Mouse (Mus musculus) cerebellum, adult 11 months (tissue): ENCODE data around the gene Lhpp.

Experiments
- DNase-seq: peaks from one replicate; pipeline ENCODE4 v3.0.0; 2022

Gene Lhpp

DNA sequence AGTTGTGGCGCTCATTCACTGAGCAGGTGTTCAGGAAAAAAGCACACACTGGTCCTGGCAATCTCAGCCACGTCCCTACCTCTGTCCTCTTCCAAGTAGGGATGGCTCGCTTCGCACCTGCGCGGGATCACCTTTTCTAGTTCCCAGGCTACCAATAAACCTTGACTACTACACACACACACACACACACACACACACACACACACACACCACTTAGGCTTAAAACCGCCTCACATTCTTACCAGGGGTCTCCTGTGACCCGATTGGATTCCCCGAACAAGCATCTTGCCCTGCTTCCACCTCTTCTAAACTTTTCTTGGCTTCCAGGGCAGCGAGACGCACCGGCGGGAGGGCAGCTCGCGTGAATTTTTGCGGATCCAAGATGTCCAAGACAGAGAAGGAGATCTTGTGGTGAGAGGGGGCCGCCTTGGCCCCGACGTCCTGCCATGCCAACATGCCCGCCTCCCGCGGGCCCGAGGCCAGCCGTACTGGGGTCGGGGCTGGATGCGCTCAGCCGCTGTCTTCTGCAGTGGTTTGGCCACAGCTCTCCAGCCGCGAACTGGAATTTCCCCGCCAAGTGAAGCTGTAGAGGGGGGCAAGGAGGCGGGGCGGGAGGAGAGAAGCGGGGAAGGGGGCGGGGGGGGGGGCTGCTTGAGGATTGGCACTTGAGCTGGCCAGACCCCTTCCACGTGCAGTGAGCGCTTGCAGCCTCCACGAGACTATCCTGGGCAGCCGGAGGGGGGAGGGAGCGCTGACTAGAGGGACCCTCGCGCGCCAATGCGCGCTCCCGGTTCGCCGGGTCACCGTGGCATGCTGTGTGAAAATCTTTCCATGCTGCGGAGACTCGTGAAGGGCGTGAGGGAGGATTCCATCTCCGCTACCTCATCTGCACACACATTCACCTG, 11.1 kb upstream of the Lhpp start, which contains the start of gene Nkx1-2:
TSS of gene Nkx1-2 (minus strand) at position 567 of the 905 bp plus-strand sequence.
- DNase-seq = no peak

DNA sequence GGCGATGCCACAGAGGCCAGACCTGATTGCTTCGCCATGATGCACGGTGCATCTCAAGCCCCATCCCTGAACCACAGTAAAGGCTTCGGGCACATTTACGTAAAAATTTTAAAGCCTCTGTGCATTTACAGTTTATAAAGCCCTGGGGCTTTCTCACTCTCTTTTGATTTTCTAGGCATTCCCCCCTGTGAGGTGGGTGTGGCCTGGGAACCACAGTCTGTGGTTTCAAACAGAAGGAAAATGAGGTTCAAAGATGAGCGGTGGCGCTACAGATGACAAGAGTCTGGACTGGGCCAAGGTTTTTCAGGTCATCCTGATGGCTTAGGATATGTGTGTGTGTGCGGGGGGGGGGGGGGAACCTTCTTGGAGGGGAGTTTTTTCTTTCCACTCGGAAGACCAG, 10.4 kb upstream of the Lhpp start:
- no peak for DNase-seq

DNA sequence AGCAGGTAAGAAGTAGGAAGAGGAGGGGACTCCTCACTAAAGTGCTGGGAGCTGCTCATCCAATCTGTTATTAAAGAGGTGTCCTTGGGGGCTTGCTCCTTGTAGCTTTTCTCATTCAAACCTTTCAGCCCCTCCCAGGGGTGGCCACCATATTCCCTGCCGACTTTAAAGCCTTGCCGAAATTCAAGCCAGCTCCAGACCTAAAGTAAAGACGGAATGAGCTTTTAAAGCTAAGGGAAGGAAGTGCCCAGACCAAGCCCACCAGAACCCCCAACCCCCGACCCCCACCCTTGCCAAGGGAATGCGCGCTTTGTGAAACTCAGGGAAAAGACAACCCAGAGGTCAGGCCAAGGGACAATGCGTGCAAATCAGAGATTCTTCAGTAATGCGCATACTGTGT, 9.5 kb upstream of the Lhpp start:
- DNase-seq = no peak

- no peak for DNase-seq
Measured at GRCm38 (mm10) chr7:132604720-132605119, 5.7 kb upstream of the Lhpp start.

- no peak for DNase-seq
Measured at GRCm38 (mm10) chr7:132605689-132606088, 4.7 kb upstream of the Lhpp start.

- no peak for DNase-seq
Measured at GRCm38 (mm10) chr7:132608316-132609020, 2.0 kb upstream of the Lhpp start.

DNA sequence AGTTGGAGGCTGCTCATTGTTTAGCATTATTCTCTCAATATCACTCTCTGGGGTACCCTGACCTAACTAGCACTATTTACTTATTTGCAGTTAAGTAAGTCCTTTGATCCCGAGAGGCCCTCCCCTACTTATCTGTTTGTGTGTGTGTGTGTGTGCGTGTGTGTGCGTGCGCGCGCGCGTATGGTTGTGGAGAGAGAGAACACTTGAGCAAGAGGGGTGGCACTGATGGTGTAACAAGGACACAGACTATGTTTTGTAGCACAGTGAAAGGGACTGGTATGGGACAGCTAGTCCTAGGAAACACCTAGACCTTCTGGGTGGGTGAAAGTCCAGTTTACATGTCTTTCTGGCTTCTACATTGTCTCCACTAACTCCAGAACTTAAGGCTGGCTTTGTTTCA, 1.1 kb downstream of the Lhpp start:
- DNase-seq = no peak

DNA sequence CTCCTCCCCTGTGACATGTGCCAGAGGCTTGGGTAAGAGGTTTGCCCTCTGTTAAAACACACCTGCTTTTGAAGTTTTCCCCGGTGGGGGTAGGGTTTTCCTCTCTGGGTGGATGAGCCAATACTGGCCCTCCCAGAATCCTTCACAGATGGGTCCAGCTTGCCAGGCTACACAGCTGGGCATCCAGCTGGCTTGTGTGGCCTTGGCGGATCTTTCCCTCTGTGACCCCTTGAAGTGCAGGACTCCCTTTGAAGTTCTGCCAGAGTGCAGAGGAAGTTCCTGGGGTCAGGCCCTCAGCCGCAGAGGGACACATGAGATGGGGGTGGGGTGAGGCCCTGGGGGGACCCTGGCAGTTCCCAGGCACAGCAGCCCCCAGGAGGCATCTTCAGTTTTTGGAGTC, 4.9 kb downstream of the Lhpp start:
- no peak for DNase-seq

- DNase-seq = no peak
Measured at GRCm38 (mm10) chr7:132616391-132616790, 6.0 kb downstream of the Lhpp start.

- no peak for DNase-seq
Measured at GRCm38 (mm10) chr7:132617021-132617564, 6.7 kb downstream of the Lhpp start.

GRCm38 (mm10) chr7:132619549-132619948, 9.1 kb downstream of the Lhpp start:
- DNase-seq = no peak

DNA sequence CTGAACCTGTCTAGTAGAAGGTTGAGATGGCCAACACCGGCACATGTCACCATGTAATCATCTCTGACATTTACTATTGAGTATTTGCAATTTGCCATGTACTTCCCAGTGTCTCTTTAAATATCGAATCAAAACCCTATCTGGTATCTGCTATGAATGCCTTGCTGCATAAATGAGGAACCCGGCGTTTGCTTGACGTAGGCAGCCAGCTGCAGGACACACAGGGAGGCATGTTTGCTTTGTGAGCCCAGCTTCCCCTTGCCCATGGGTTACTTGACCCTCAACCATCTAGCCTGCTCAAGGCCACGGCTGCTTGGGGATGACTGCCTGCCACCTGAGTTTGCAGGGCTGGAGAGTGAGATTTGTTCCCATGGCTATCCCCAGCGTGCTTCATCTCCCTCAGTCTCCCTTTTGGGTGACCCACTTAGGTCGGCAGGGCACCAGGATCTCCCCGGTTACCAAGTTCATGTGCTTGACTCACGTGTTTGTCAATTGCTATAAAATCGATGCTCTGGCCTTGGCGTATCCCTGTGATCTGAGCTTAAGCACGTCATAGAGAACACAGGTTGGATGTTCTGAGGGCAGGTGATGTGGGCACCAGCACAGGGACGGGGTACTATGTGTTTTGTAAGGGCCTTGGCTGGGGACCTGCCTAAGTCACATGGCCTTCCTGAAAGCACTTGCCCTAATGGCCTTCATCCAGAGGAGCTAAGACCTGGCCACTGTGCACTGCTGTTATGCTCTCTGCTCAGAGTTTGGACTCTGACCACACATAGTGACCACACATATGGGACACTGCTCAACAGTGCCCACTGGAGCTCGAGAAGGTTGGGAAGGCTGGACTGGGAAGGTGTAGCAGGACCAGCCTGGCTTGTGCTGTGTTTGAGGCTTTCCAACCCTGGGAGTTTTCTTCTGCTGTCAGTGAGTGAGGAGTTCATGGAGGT, 9.8 kb downstream of the Lhpp start:
- DNase-seq = no peak

- no peak for DNase-seq
Measured at GRCm38 (mm10) chr7:132624161-132624560, 13.7 kb downstream of the Lhpp start.

GRCm38 (mm10) chr7:132626174-132626573, 15.7 kb downstream of the Lhpp start:
- no peak for DNase-seq

DNA sequence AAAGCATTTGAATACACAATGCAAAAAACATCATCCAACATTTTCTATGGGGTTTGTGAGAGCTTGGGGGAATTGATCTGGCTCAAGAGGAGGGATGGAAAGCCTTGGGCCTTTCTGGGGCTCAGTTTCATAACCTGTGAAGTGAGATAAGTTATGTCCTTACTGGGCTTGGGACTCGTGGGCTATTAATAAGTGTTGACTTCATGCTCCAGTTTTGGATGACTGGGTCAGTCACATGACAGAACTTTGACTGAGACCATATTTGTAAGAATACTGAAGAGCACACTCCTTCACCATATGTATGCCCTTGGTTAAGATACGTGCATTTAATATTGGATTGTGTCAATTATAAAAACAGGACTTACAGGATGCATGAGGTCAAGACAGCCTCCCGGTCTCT, 17.0 kb downstream of the Lhpp start:
- DNase-seq = no peak

- DNase-seq = no peak
Measured at GRCm38 (mm10) chr7:132631313-132631712, 20.9 kb downstream of the Lhpp start.

GRCm38 (mm10) chr7:132637292-132637691, 26.9 kb downstream of the Lhpp start:
- DNase-seq = no peak

GRCm38 (mm10) chr7:132638446-132639087, 28.1 kb downstream of the Lhpp start:
- DNase-seq = peak; percentile 36

DNA sequence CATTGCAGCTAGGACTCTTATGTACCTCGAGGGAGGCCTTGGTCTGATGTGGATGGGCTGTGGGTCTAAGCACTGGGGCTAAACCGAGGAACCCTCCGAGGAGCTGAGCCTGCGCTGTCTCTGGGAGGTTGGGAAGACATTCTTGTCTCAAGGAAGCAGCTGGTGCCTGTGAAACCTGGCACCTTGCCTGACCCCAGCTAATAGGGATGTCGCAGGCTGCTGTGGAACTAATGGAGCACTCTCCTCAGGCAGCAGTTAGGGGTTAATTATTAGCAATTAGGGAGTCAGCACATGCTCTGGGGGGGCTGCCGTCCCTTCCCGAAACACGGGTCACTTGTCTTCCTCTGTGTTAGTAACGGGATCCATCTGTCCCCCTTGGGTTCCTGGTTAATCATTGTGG, 30.5 kb downstream of the Lhpp start:
- no peak for DNase-seq

- DNase-seq = no peak
Measured at GRCm38 (mm10) chr7:132641606-132642005, 31.2 kb downstream of the Lhpp start.

DNA sequence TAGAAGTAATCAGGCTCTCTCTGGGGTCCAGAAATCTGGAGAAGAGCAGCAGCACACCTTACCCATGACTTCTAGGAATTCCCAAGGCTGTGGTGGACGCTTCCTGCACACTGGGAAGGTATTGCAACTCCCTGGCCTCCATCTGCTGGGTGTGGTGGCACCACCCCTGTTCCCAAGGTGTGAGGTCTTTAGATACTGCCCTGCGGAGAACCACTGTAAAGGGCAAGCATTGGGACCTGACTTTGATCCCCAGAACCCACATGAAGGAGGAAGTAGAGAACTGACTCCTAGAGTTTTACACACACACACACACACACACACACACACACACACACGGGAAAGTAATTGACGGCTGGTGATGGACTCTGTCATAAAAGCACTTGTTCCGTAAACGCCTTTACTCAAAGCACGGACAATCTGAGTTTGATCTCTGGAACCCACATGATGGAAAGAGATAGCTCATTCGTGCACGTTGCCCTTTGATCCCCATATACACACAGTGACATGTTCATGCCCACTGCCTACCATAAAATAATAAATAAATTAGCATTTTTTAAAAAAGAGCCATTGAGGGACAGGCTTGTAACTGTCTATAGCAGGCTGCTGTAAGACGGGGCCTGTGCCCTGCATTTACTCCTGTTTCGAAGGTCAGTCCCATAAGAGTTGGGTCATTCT, 34.3 kb downstream of the Lhpp start:
- no peak for DNase-seq

DNA sequence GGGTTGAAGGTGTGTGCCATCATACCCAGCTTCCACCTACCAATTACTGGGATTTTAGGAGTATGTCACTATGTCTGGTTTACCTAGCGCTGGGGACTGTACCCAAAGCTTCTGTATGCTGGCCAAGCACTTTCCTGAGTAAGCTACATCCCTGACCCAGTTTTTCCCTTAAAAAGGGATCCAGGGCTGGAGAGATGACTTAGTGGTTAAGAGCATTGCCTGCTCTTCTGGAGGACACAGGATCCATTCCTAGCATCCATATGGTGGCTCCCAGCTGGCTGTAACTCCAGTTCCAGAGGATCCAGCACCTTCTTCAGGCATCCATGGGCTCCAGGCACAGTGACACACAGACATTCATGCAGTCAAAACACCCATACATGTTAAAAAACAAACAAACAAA, 36.1 kb downstream of the Lhpp start:
- no peak for DNase-seq
